Comparison of ENCODE assay signal across 13 mouse cellular contexts in the genomic region with DNA sequence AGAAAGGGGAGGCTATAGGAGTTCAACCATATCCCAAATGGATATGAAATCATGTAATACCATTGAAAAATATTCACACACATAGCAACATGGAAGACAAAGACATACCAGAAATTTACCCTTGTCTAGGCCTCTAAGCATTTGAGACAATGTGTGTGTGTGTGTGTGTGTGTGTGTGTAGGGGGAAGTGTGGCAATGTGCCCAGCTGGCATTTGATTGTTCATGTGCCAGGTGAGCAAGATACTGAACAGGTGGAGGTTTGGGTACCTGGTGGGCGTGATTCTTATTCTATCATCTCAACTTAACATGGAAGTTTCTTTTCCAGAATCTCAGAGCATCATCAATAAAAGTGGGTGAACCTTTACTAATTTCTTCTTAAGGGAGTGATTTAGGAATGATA.
"Had no signal": no experiment of that assay in that cellular context is flagged by ENCODE, and none has a peak within 500 bp of the region (broad histone marks: within the 10 kb centered on the region; RNA-seq: fewer than 3 reads in every experiment).

No protein-coding gene starts in this region.

- DNase-seq: cerebellum, adult 8-10 months; cerebellum, adult 9-10 months; cerebellum, postnatal 36 days; embryo, embryonic 11 days; forebrain, postnatal 0 days; gastrocnemius, adult 2 months; gastrocnemius, postnatal 10 days; gastrocnemius, postnatal 14 days; gastrocnemius, postnatal 25 days; gastrocnemius, postnatal 36 days; heart, adult 11 months; heart, adult 18-20 months; heart, adult 2 months had no signal
